Mouse (Mus musculus): ENCODE data around the gene Gm20547. TPM values are rescaled to one million over a fixed set of nuclear protein-coding genes. Genes with fewer than 3 reads are reported as not detected.
A peak's percentile ranks its signal among the peaks of the same experiment; 100 is the strongest.

The Gm20547 gene
- polyA plus RNA-seq, 1 experiment from 2014 or later, result not detected

GRCm38 (mm10) chr17:34855825-34856224 is 26.0 kb downstream of the Gm20547 start:
- Histone ChIP-seq H3K4me2 (ENCODE audit: low read depth, low read length) (no peak overlapping the region), H3K4me3 (ENCODE audit: low read depth, low read length) (no peak overlapping the region), H3K36me3 (ENCODE audit: control insufficient read depth, insufficient read depth, low read length) (peaks cover 48% of the 10 kb centered on the region), H3K9ac (ENCODE audit: low read depth, low read length) (0 out of 2 replicates have a peak overlapping the region, but pooled peaks have one; percentile 2), H3K27me3 (replicated peaks; ENCODE audit: control insufficient read depth, insufficient read depth, low read length) (no peaks in the 10 kb centered on the region), H3K9me3 (ENCODE audit: control insufficient read depth, low read length) (no peaks in the 10 kb centered on the region), H3K27ac (replicated peaks; ENCODE audit: low read depth, low read length) (no peak overlapping the region), H3K4me1 (ENCODE audit: control insufficient read depth, insufficient read depth, low read length) (peaks cover 7% of the 10 kb centered on the region)
- ATAC-seq (ENCODE audit: low read depth), result no peak
- DNase-seq (ENCODE audit: low spot score), result peak; percentile 30
- WGBS, result 39% methylated on average over 3 of the region's 3 CpGs

GRCm38 (mm10) chr17:34854761-34855160 is 27.1 kb downstream of the Gm20547 start:
- Histone ChIP-seq H3K36me3 (ENCODE audit: control insufficient read depth, insufficient read depth, low read length) (peaks cover 48% of the 10 kb centered on the region), H3K9me3 (ENCODE audit: control insufficient read depth, low read length) (no peaks in the 10 kb centered on the region), H3K4me3 (ENCODE audit: low read depth, low read length) (no peak overlapping the region), H3K4me2 (ENCODE audit: low read depth, low read length) (no peak overlapping the region), H3K27me3 (replicated peaks; ENCODE audit: control insufficient read depth, insufficient read depth, low read length) (no peaks in the 10 kb centered on the region), H3K9ac (ENCODE audit: low read depth, low read length) (no peak overlapping the region), H3K4me1 (ENCODE audit: control insufficient read depth, insufficient read depth, low read length) (peaks cover 8% of the 10 kb centered on the region), H3K27ac (replicated peaks; ENCODE audit: low read depth, low read length) (no peak overlapping the region)
- DNase-seq (ENCODE audit: low spot score) (no peak), ATAC-seq (ENCODE audit: low read depth) (no peak)
- WGBS, result 75% methylated on average over 3 of the region's 3 CpGs

- Histone ChIP-seq H3K27me3 (replicated peaks; ENCODE audit: control insufficient read depth, insufficient read depth, low read length) (no peaks in the 10 kb centered on the region), H3K27ac (replicated peaks; ENCODE audit: low read depth, low read length) (no peak overlapping the region), H3K4me3 (ENCODE audit: low read depth, low read length) (no peak overlapping the region), H3K4me2 (ENCODE audit: low read depth, low read length) (no peak overlapping the region), H3K9me3 (ENCODE audit: control insufficient read depth, low read length) (no peaks in the 10 kb centered on the region), H3K36me3 (ENCODE audit: control insufficient read depth, insufficient read depth, low read length) (peaks cover 48% of the 10 kb centered on the region), H3K9ac (ENCODE audit: low read depth, low read length) (no peak overlapping the region), H3K4me1 (ENCODE audit: control insufficient read depth, insufficient read depth, low read length) (peaks cover 8% of the 10 kb centered on the region)
- ATAC-seq (ENCODE audit: low read depth) (no peak), DNase-seq (ENCODE audit: low spot score) (no peak)
- 52% methylated on average over 8 of the region's 8 CpGs for WGBS
Observed at GRCm38 (mm10) chr17:34853511-34853910, 28.3 kb downstream of the Gm20547 start.

GRCm38 (mm10) chr17:34850517-34851125 is 31.2 kb downstream of the Gm20547 start:
- Histone ChIP-seq H3K9me3 (ENCODE audit: control insufficient read depth, low read length) (no peaks in the 10 kb centered on the region), H3K9ac (ENCODE audit: low read depth, low read length) (peak overlapping the region; percentile 77), H3K27me3 (replicated peaks; ENCODE audit: control insufficient read depth, insufficient read depth, low read length) (no peaks in the 10 kb centered on the region), H3K36me3 (ENCODE audit: control insufficient read depth, insufficient read depth, low read length) (peaks cover 60% of the 10 kb centered on the region), H3K27ac (replicated peaks; ENCODE audit: low read depth, low read length) (0 out of 2 replicates have a peak overlapping the region, but pooled peaks have one; percentile 17), H3K4me2 (ENCODE audit: low read depth, low read length) (peak overlapping the region; percentile 68), H3K4me1 (ENCODE audit: control insufficient read depth, insufficient read depth, low read length) (peaks cover 8% of the 10 kb centered on the region), H3K4me3 (ENCODE audit: low read depth, low read length) (peak overlapping the region; percentile 69)
- WGBS, result 2% methylated on average over 25 of the region's 25 CpGs
- no peak for DNase-seq (ENCODE audit: low spot score)
- ATAC-seq (ENCODE audit: low read depth), result peak; percentile 13; the same call in 1 of the 2 replicates

GRCm38 (mm10) chr17:34849722-34850516 is 31.9 kb downstream of the Gm20547 start, which contains the start of the genes Skiv2l and Nelfe:
Skiv2l (minus strand) TSS chr17:34850210.
Nelfe (plus strand) TSS chr17:34850391.
- H3K9me3 ChIP-seq (ENCODE audit: control insufficient read depth, low read length), result no peaks in the 10 kb centered on the region
- WGBS, result under 1% methylated on average over 44 of the region's 65 CpGs
- no peaks in the 10 kb centered on the region for H3K27me3 ChIP-seq (replicated peaks; ENCODE audit: control insufficient read depth, insufficient read depth, low read length)
- H3K4me2 ChIP-seq (ENCODE audit: low read depth, low read length), result peak within 1 kb of the TSS; percentile 68
- peak within 1 kb of the TSS; percentile 17; the same call in 1 of the 2 replicates for H3K27ac ChIP-seq (replicated peaks; ENCODE audit: low read depth, low read length)
- peaks cover 60% of the 10 kb centered on the region for H3K36me3 ChIP-seq (ENCODE audit: control insufficient read depth, insufficient read depth, low read length)
- H3K4me1 ChIP-seq (ENCODE audit: control insufficient read depth, insufficient read depth, low read length), result peaks cover 8% of the 10 kb centered on the region
- DNase-seq (ENCODE audit: low spot score), result peak; percentile 98
- peak; percentile 98 for ATAC-seq (ENCODE audit: low read depth)
- peak within 1 kb of the TSS; percentile 82 for H3K9ac ChIP-seq (ENCODE audit: low read depth, low read length)
- peak within 1 kb of the TSS; percentile 69 for H3K4me3 ChIP-seq (ENCODE audit: low read depth, low read length)

- H3K4me3 ChIP-seq (ENCODE audit: low read depth, low read length), result no peak overlapping the region
- no peaks in the 10 kb centered on the region for H3K9me3 ChIP-seq (ENCODE audit: control insufficient read depth, low read length)
- H3K27me3 ChIP-seq (replicated peaks; ENCODE audit: control insufficient read depth, insufficient read depth, low read length), result no peaks in the 10 kb centered on the region
- no peak overlapping the region for H3K27ac ChIP-seq (replicated peaks; ENCODE audit: low read depth, low read length)
- H3K36me3 ChIP-seq (ENCODE audit: control insufficient read depth, insufficient read depth, low read length), result peaks cover 62% of the 10 kb centered on the region
- H3K4me2 ChIP-seq (ENCODE audit: low read depth, low read length), result no peak overlapping the region
- WGBS, result 91% methylated on average over 7 of the region's 7 CpGs
- 0 out of 2 replicates have a peak overlapping the region, but pooled peaks have one; percentile 25 for H3K9ac ChIP-seq (ENCODE audit: low read depth, low read length)
- no peak for DNase-seq (ENCODE audit: low spot score)
- no peak for ATAC-seq (ENCODE audit: low read depth)
- H3K4me1 ChIP-seq (ENCODE audit: control insufficient read depth, insufficient read depth, low read length), result peaks cover 8% of the 10 kb centered on the region
Observed at GRCm38 (mm10) chr17:34847615-34848014, 34.2 kb downstream of the Gm20547 start.

GRCm38 (mm10) chr17:34847192-34847591 is 34.6 kb downstream of the Gm20547 start:
- Histone ChIP-seq H3K9ac (ENCODE audit: low read depth, low read length) (no peak overlapping the region), H3K4me3 (ENCODE audit: low read depth, low read length) (no peak overlapping the region)

GRCm38 (mm10) chr17:34844884-34845283 is 37.0 kb downstream of the Gm20547 start:
- no peak overlapping the region for H3K4me2 ChIP-seq (ENCODE audit: low read depth, low read length)
- no peak for DNase-seq (ENCODE audit: low spot score)
- H3K27me3 ChIP-seq (replicated peaks; ENCODE audit: control insufficient read depth, insufficient read depth, low read length), result no peaks in the 10 kb centered on the region
- no peaks in the 10 kb centered on the region for H3K9me3 ChIP-seq (ENCODE audit: control insufficient read depth, low read length)
- peaks cover 80% of the 10 kb centered on the region for H3K36me3 ChIP-seq (ENCODE audit: control insufficient read depth, insufficient read depth, low read length)
- H3K4me1 ChIP-seq (ENCODE audit: control insufficient read depth, insufficient read depth, low read length), result no peaks in the 10 kb centered on the region
- no peak overlapping the region for H3K27ac ChIP-seq (replicated peaks; ENCODE audit: low read depth, low read length)
- H3K9ac ChIP-seq (ENCODE audit: low read depth, low read length), result no peak overlapping the region
- ATAC-seq (ENCODE audit: low read depth), result no peak
- H3K4me3 ChIP-seq (ENCODE audit: low read depth, low read length), result no peak overlapping the region
- WGBS, result 95% methylated on average over 11 of the region's 13 CpGs

More at GRCm38 (mm10) chr17:34847192-34847591, 34.6 kb downstream of the Gm20547 start:
- DNase-seq (ENCODE audit: low spot score) (no peak), ATAC-seq (ENCODE audit: low read depth) (no peak)
- no peaks in the 10 kb centered on the region for H3K27me3 ChIP-seq (replicated peaks; ENCODE audit: control insufficient read depth, insufficient read depth, low read length)
- no peak overlapping the region for H3K27ac ChIP-seq (replicated peaks; ENCODE audit: low read depth, low read length)
- peaks cover 62% of the 10 kb centered on the region for H3K36me3 ChIP-seq (ENCODE audit: control insufficient read depth, insufficient read depth, low read length)
- no peak overlapping the region for H3K4me2 ChIP-seq (ENCODE audit: low read depth, low read length)
- 88% methylated on average over 6 of the region's 6 CpGs for WGBS
- H3K9me3 ChIP-seq (ENCODE audit: control insufficient read depth, low read length), result no peaks in the 10 kb centered on the region
- peaks cover 8% of the 10 kb centered on the region for H3K4me1 ChIP-seq (ENCODE audit: control insufficient read depth, insufficient read depth, low read length)

Data from embryonic facial prominence, embryonic 14.5 days (tissue).